8 mouse cellular contexts compared by ENCODE assay signal in the genomic region with DNA sequence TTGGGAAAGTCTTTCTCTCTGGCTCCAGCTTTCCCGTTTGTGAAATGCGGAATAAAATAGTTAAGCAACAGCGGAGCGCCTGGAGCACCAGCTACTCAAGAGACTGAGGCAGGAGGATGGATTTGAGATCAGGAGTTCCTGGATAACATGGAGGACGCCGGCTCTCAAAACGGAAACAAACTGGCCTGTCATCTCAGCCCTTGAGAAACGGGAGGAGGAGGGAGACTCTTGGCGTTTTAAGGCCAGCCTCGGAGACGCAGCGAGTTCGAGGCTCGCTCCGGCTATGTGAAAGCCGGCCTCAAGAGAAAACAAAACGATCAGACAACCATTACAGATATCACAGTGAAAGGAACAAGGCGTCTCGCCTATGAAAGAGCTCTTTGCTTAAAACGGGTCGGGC. TPM values are rescaled to one million over a fixed set of nuclear protein-coding genes. Genes with fewer than 3 reads are reported as not detected.
DNase-seq lines count a peak whose midpoint lies in the region; ATAC-seq and TF ChIP-seq lines count a peak whose summit lies in the region.

No protein-coding gene starts in this region.

- no peak for ATAC-seq in forebrain, embryonic 15.5 days (replicated peaks)
- no peak for ATAC-seq in liver, postnatal 0 days

- DNase-seq in kidney, adult 2 months = no peak
- DNase-seq in kidney, postnatal 10 days = no peak
- peak; percentile 58 for DNase-seq in NIH3T3 (ENCODE audit: low read depth)
- DNase-seq in liver, postnatal 0 days = no peak
- DNase-seq in natural killer cell, adult 2 months (ENCODE audit: low spot score in 2 of 2) = no peak
- DNase-seq in layer of hippocampus, postnatal 14 days (ENCODE audit: low spot score in 2 of 2) = no peak
- DNase-seq in urinary bladder, adult 18-20 months (ENCODE audit: low spot score in 2 of 2) = no peak

- no peak for TF ChIP-seq POLR2A in kidney, adult 2 months (IDR thresholded peaks at IDR 0.05; ENCODE audit: low read depth, low read length)

- peak overlapping the region; percentile 100 for H3K27ac ChIP-seq in kidney, adult 2 months (ENCODE audit: insufficient read depth, low read depth, low read length)
- H3K27ac ChIP-seq in forebrain, embryonic 15.5 days (replicated peaks) = peak overlapping the region; percentile 99
- peak overlapping the region; percentile 99 for H3K27ac ChIP-seq in liver, postnatal 0 days (ENCODE audit: low read depth)

- no peak for TF ChIP-seq EP300 in liver, postnatal 0 days (IDR thresholded peaks at IDR 0.05; ENCODE audit: low read depth)

- no peaks in the 10 kb centered on the region; the same call in 1 of the 2 replicates for H3K36me3 ChIP-seq in kidney, adult 2 months (ENCODE audit: control insufficient read depth, insufficient read depth, low read length)
- H3K36me3 ChIP-seq in forebrain, embryonic 15.5 days = peaks cover 14% of the 10 kb centered on the region
- H3K36me3 ChIP-seq in liver, postnatal 0 days (replicated peaks; ENCODE audit: insufficient read depth, low read length) = peaks cover 13% of the 10 kb centered on the region

- TF ChIP-seq CTCF in kidney, adult 2 months (conservative IDR thresholded peaks at IDR 0.05; ENCODE audit: insufficient read depth, insufficient read length, low read depth, low read length) = no peak
- TF ChIP-seq CTCF in liver, postnatal 0 days (IDR thresholded peaks at IDR 0.05; ENCODE audit: low read depth) = no peak

- H3K9ac ChIP-seq in forebrain, embryonic 15.5 days (replicated peaks) = peak overlapping the region; percentile 96
- peak overlapping the region; percentile 96 for H3K9ac ChIP-seq in liver, postnatal 0 days (replicated peaks)

- WGBS in kidney, adult 2 months = 1% methylated on average over 21 of the region's 21 CpGs
- WGBS in forebrain, embryonic 15.5 days = 2% methylated on average over 21 of the region's 21 CpGs
- WGBS in liver, postnatal 0 days (ENCODE audit: insufficient replicate concordance) = 2% methylated on average over 21 of the region's 21 CpGs

- H3K4me3 ChIP-seq in kidney, adult 2 months (ENCODE audit: insufficient read depth, low read depth, low read length) = peak overlapping the region; percentile 99
- peak overlapping the region; percentile 88 for H3K4me3 ChIP-seq in forebrain, embryonic 15.5 days
- H3K4me3 ChIP-seq in liver, postnatal 0 days (ENCODE audit: low read depth, low read length) = peak overlapping the region; percentile 74

- H3K4me2 ChIP-seq in forebrain, embryonic 15.5 days (replicated peaks) = peak overlapping the region; percentile 82
- peak overlapping the region; percentile 88 for H3K4me2 ChIP-seq in liver, postnatal 0 days (ENCODE audit: low read depth, low read length)

- no peaks in the 10 kb centered on the region for H3K9me3 ChIP-seq in forebrain, embryonic 15.5 days
- no peaks in the 10 kb centered on the region for H3K9me3 ChIP-seq in liver, postnatal 0 days (ENCODE audit: low read length)

- no peaks in the 10 kb centered on the region for H3K27me3 ChIP-seq in kidney, adult 2 months (replicated peaks; ENCODE audit: control insufficient read depth, insufficient read depth, low read length)
- H3K27me3 ChIP-seq in forebrain, embryonic 15.5 days = no peaks in the 10 kb centered on the region
- no peaks in the 10 kb centered on the region for H3K27me3 ChIP-seq in liver, postnatal 0 days (ENCODE audit: insufficient read depth, low read length)

- peaks cover 19% of the 10 kb centered on the region for H3K4me1 ChIP-seq in kidney, adult 2 months (ENCODE audit: control insufficient read depth, insufficient read depth, low read length)
- peaks cover 25% of the 10 kb centered on the region for H3K4me1 ChIP-seq in forebrain, embryonic 15.5 days
- peaks cover 15% of the 10 kb centered on the region for H3K4me1 ChIP-seq in liver, postnatal 0 days (ENCODE audit: insufficient read depth)

RNA-seq across cellular contexts. Expression of a gene that starts 0.8 kb away (rescaled TPM):
- 45.9 and 47.2 TPM in 2 replicates for polyA plus RNA-seq in kidney, adult 2 months (2012; rRNA removed)
- 157 and 159 TPM in 2 replicates for polyA plus RNA-seq in forebrain, embryonic 15.5 days (2015; fragmentation: Nextera tagmentation; extraction: Ambion mirVana)
- polyA plus RNA-seq in liver, postnatal 0 days (2015; fragmentation: Nextera tagmentation; extraction: Ambion mirVana) = 30.2 and 32.5 TPM in 2 replicates
- 10 to 100 TPM; 85.8 to 87.6 TPM for total RNA-seq in layer of hippocampus, postnatal 14 days (2021)

RNA-seq across cellular contexts. Expression of a gene that starts 24.0 kb away (rescaled TPM):
- polyA plus RNA-seq in kidney, adult 2 months (2012; rRNA removed) = 197 and 230 TPM in 2 replicates
- 85.3 and 92.8 TPM in 2 replicates for polyA plus RNA-seq in forebrain, embryonic 15.5 days (2015; fragmentation: Nextera tagmentation; extraction: Ambion mirVana)
- polyA plus RNA-seq in liver, postnatal 0 days (2015; fragmentation: Nextera tagmentation; extraction: Ambion mirVana) = 89.1 and 94.2 TPM in 2 replicates
- total RNA-seq in layer of hippocampus, postnatal 14 days (2021) = 10 to 100 TPM; 80.9 to 89.8 TPM

RNA-seq across cellular contexts. Expression of a gene that starts 25.8 kb away (rescaled TPM):
- polyA plus RNA-seq in kidney, adult 2 months (2012; rRNA removed) = 110 and 126 TPM in 2 replicates
- polyA plus RNA-seq in forebrain, embryonic 15.5 days (2015; fragmentation: Nextera tagmentation; extraction: Ambion mirVana) = 72.4 and 72.9 TPM in 2 replicates
- polyA plus RNA-seq in liver, postnatal 0 days (2015; fragmentation: Nextera tagmentation; extraction: Ambion mirVana) = 15.2 and 16.0 TPM in 2 replicates
- total RNA-seq in layer of hippocampus, postnatal 14 days (2021) = 100 to 1,000 TPM; 128 to 133 TPM

RNA-seq across cellular contexts. Expression of a gene that starts 59.1 kb away (rescaled TPM):
- polyA plus RNA-seq in kidney, adult 2 months (2012; rRNA removed) = 106 and 124 TPM in 2 replicates
- 31.3 and 35.9 TPM in 2 replicates for polyA plus RNA-seq in forebrain, embryonic 15.5 days (2015; fragmentation: Nextera tagmentation; extraction: Ambion mirVana)
- 24.2 and 24.3 TPM in 2 replicates for polyA plus RNA-seq in liver, postnatal 0 days (2015; fragmentation: Nextera tagmentation; extraction: Ambion mirVana)
- 10 to 100 TPM in 1 of 2 experiments, 1 to 10 TPM in 1; 9.0 to 15.0 TPM for total RNA-seq in layer of hippocampus, postnatal 14 days (2021)
